Mouse (Mus musculus) C2C12 (cell line): Measurements from ENCODE around the gene A930004D18Rik. TPM values are rescaled to one million over a fixed set of nuclear protein-coding genes. Genes with fewer than 3 reads are reported as not detected.

Experiments
- H3K27me3 ChIP-seq: one replicate; pipeline ENCODE4 v1.6.1; 2011; ENCODE audit not compliant: control insufficient read depth, insufficient read depth, insufficient read length
- H3K36me3 ChIP-seq: one replicate; pipeline ENCODE4 v1.6.1; 2011; ENCODE audit not compliant: control insufficient read depth, insufficient read depth
- H3K4me3 ChIP-seq: one replicate; pipeline ENCODE4 v1.5.1; 2011; ENCODE audit warnings: mild to moderate bottlenecking, control low read depth; ENCODE audit not compliant: poor library complexity, insufficient read depth, severe bottlenecking
- H3K79me2 ChIP-seq: one replicate; pipeline ENCODE4 v1.6.1; 2011; ENCODE audit not compliant: control insufficient read depth, insufficient read depth
- H3K79me3 ChIP-seq: one replicate; pipeline ENCODE4 v1.6.1; 2011; ENCODE audit warnings: low read depth, control low read depth
- H3ac ChIP-seq: one replicate; pipeline ENCODE3; 2011; ENCODE audit warnings: low read depth; ENCODE audit not compliant: control insufficient read depth, insufficient read length
- CEBPB ChIP-seq: IDR thresholded peaks from one replicate; pipeline ENCODE4 v1.6.1; 2011; ENCODE audit warnings: low read depth, mild to moderate bottlenecking, control low read depth, moderate library complexity
- CTCF ChIP-seq: IDR thresholded peaks from one replicate; pipeline ENCODE4 v1.5.1; 2011; ENCODE audit not compliant: control insufficient read depth, insufficient read depth, insufficient read length
- FOSL1 ChIP-seq: IDR thresholded peaks from one replicate; pipeline ENCODE4 v1.8.0; 2011; ENCODE audit warnings: mild to moderate bottlenecking, low read length; ENCODE audit not compliant: poor library complexity, insufficient read depth, severe bottlenecking
- MAX ChIP-seq: IDR thresholded peaks from one replicate; pipeline ENCODE4 v1.6.1; 2011; ENCODE audit warnings: mild to moderate bottlenecking, control low read depth
- MYOD1 ChIP-seq: IDR thresholded peaks from one replicate; pipeline ENCODE4 v1.6.1; 2011; ENCODE audit warnings: low read depth; ENCODE audit not compliant: control insufficient read depth, insufficient read length
- MYOG ChIP-seq: IDR thresholded peaks from one replicate; pipeline ENCODE4 v1.6.1; 2011; ENCODE audit not compliant: control insufficient read depth, insufficient read length; ENCODE audit errors: extremely low read depth
- USF1 ChIP-seq: IDR thresholded peaks from one replicate; pipeline ENCODE4 v1.6.1; 2011; ENCODE audit warnings: low read depth, mild to moderate bottlenecking, control low read depth, moderate library complexity
- polyA plus RNA-seq: library from polyadenylated mRNA; unstranded; fragments of >200 nt; fragmentation: generic; extraction: Trizol; gene quantifications from one replicate; pipeline ENCODE4 v1.2.1, GENCODE M21; 2012; ENCODE audit warnings: missing spikeins

A930004D18Rik gene
- polyA plus RNA-seq, 1 experiment: 3.9 TPM

GRCm38 (mm10) chr2:18016639-18017038, 20.9 kb downstream of the A930004D18Rik start:
- TF ChIP-seq MYOG: no peak
- no peak for TF ChIP-seq CEBPB
- no peak for TF ChIP-seq MYOD1
- TF ChIP-seq USF1: no peak
- TF ChIP-seq MAX: no peak
- no peak for TF ChIP-seq FOSL1
- no peak for TF ChIP-seq CTCF
- Histone ChIP-seq H3K27me3 (no peaks in the 10 kb centered on the region), H3K4me3 (no peak overlapping the region), H3ac (no peak overlapping the region), H3K79me2 (no peaks in the 10 kb centered on the region), H3K79me3 (no peaks in the 10 kb centered on the region), H3K36me3 (no peaks in the 10 kb centered on the region)

DNA sequence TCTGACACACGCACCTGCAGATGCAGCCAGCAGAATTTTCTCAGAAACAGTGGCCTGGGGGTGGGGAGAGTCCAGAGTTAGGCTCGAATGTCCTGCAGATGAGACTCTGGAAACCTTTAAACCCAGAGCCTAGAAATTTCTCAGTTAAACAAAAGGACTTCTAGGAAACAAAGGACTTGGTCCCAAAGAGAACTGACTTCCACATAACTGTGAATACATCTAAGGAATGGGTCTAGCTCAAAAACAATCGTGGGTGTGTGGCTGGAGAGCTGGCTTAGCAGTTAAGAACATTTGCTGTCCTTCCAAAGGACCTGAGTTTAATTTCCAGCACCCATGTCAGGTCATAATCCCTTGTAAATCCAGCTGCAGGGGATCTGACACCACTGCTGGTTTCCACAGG, 22.0 kb downstream of the A930004D18Rik start:
- no peaks in the 10 kb centered on the region for H3K36me3 ChIP-seq
- H3ac ChIP-seq: no peak overlapping the region
- no peaks in the 10 kb centered on the region for H3K27me3 ChIP-seq
- no peaks in the 10 kb centered on the region for H3K79me2 ChIP-seq
- no peak overlapping the region for H3K4me3 ChIP-seq
- TF ChIP-seq MYOD1 (no peak), USF1 (no peak), CEBPB (no peak), FOSL1 (no peak), MYOG (no peak), CTCF (no peak), MAX (no peak)
- no peaks in the 10 kb centered on the region for H3K79me3 ChIP-seq

DNA sequence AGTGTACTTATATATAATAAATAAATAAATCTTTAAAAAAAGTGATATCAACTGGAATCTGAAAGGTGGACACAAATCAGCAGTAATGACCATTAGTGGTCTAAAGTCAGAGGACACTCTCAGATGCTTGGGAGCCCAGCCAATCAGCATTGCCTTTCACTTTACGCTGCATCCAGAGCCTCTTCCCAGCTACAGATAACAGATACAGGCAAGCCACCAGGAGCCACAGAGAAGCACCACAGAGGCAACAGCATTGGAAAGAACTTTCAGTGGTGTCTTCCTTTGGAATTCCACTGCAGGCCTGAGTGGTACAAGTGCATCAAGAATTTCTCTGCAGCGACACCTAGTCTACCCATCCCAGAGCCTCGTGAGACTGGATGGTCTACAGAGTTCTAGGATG, 24.7 kb downstream of the A930004D18Rik start:
- H3K79me2 ChIP-seq: no peaks in the 10 kb centered on the region
- H3K4me3 ChIP-seq: no peak overlapping the region
- no peaks in the 10 kb centered on the region for H3K27me3 ChIP-seq
- no peaks in the 10 kb centered on the region for H3K36me3 ChIP-seq
- no peak for TF ChIP-seq MAX
- no peak for TF ChIP-seq MYOG
- no peak for TF ChIP-seq CEBPB
- TF ChIP-seq CTCF: no peak
- H3ac ChIP-seq: no peak overlapping the region
- H3K79me3 ChIP-seq: no peaks in the 10 kb centered on the region

DNA sequence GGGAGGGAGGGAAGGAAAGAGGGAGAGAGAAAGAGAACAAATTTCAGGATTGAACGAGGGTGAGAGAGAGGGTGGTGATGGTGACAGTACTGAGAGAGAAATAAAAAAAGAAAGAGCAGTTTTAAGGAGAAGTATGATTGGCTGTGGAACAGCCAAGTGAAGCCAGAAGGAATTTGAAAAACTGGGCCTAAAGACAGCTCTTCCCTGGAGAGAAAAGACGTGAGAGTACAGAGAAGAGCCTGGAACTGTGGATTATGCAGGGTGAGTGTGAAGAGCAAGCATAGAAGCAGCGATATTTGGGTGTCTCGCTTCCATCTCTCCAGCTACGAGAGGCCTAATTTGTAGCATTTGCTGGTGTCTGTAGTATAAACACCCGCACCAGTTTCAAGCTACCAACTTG, 26.3 kb downstream of the A930004D18Rik start:
- H3K27me3 ChIP-seq: no peaks in the 10 kb centered on the region
- H3K4me3 ChIP-seq: no peak overlapping the region
- H3K79me2 ChIP-seq: no peaks in the 10 kb centered on the region
- no peaks in the 10 kb centered on the region for H3K36me3 ChIP-seq
- TF ChIP-seq CTCF: no peak
- TF ChIP-seq FOSL1: no peak
- no peak for TF ChIP-seq MYOG
- no peak for TF ChIP-seq CEBPB
- TF ChIP-seq MAX: no peak
- no peak for TF ChIP-seq USF1
- no peak for TF ChIP-seq MYOD1
- no peak overlapping the region for H3ac ChIP-seq
- no peaks in the 10 kb centered on the region for H3K79me3 ChIP-seq

DNA sequence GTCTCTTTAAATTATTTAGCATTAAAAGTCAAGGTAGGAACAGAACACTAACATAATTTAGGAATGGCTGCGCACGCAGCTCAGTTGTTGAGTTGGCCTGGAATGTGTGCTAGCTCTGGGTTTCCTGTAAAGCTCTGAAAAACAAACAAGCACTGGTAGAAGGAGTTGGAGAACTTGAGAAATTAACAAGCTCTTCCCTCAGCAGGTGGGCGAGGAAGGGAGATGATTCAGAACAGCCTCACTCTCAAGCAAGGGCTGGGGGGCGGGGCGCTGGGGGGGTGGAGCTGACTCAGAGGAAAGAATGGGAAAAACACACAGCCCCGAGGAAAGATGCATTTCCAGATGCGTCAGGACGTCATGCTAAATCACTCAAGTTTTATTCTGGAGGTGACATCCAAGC, 32.4 kb downstream of the A930004D18Rik start:
- no peak overlapping the region for H3ac ChIP-seq
- H3K36me3 ChIP-seq: no peaks in the 10 kb centered on the region
- H3K27me3 ChIP-seq: no peaks in the 10 kb centered on the region
- no peaks in the 10 kb centered on the region for H3K79me2 ChIP-seq
- no peaks in the 10 kb centered on the region for H3K79me3 ChIP-seq
- TF ChIP-seq FOSL1 (no peak), USF1 (no peak), CTCF (no peak), MAX (no peak), MYOG (no peak), MYOD1 (no peak), CEBPB (no peak)
- no peak overlapping the region for H3K4me3 ChIP-seq

DNA sequence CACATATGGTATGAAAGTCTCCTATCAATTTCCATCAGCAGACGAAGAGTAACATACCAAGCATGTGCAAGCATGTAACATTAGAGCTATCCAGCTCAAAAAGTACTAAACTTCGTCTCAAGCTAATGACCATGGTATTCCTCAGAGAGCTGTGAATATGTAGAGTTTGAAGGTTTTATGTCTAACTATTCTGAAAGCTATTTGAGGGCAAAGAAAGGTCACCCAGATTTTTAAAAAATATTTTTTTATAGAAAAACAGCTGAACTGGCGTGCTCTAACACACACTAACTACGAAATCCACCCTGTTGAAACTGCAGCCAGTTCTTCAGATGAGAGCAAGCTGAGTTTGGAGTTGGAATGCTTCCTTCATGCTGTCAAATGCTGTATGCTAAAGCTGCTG, 33.3 kb downstream of the A930004D18Rik start:
- no peaks in the 10 kb centered on the region for H3K79me2 ChIP-seq
- no peak for TF ChIP-seq USF1
- TF ChIP-seq FOSL1: no peak
- TF ChIP-seq CEBPB: no peak
- no peak for TF ChIP-seq MAX
- no peak for TF ChIP-seq MYOD1
- TF ChIP-seq MYOG: no peak
- TF ChIP-seq CTCF: no peak
- H3K27me3 ChIP-seq: no peaks in the 10 kb centered on the region
- H3K36me3 ChIP-seq: no peaks in the 10 kb centered on the region
- no peak overlapping the region for H3K4me3 ChIP-seq
- H3ac ChIP-seq: no peak overlapping the region
- H3K79me3 ChIP-seq: no peaks in the 10 kb centered on the region
